Mouse (Mus musculus) ES-Bruce4 (cell line): ENCODE measurements at regions not wholly inside any gene's neighbourhood (a gene's known extent, or its start where the extent isn't known, plus 50 kb on each side); places are given as distances from the start of the nearest gene placed in this dataset.
"Not testable (repeated sequence)": the region's sequence is repeated elsewhere in the genome, so short reads cannot be mapped to it uniquely, and the experiment has no call there.

ENCODE experiments used
- H3K27ac ChIP-seq: 2 replicates; pipeline ENCODE4 v1.5.1; 2012; ENCODE audit warnings: low read length, inconsistent platforms; ENCODE audit not compliant: insufficient read depth
- H3K27me3 ChIP-seq: 2 replicates; pipeline ENCODE4 v1.6.1; 2012; ENCODE audit warnings: mild to moderate bottlenecking, low read length, inconsistent platforms; ENCODE audit not compliant: control insufficient read depth, poor library complexity, insufficient read depth, severe bottlenecking
- H3K36me3 ChIP-seq: 2 replicates; pipeline ENCODE4 v1.6.1; 2012; ENCODE audit warnings: inconsistent platforms, mild to moderate bottlenecking, low read length, moderate library complexity; ENCODE audit not compliant: control insufficient read depth, poor library complexity, insufficient read depth, severe bottlenecking
- H3K4me1 ChIP-seq: one replicate; pipeline ENCODE4 v1.8.1; 2011; ENCODE audit warnings: low read length; ENCODE audit not compliant: control insufficient read depth, insufficient read depth
- H3K4me3 ChIP-seq: 2 replicates; pipeline ENCODE4 v1.5.1; 2011; ENCODE audit warnings: low read depth, mild to moderate bottlenecking, low read length
- H3K9ac ChIP-seq: 2 replicates; pipeline ENCODE4 v1.6.1; 2012; ENCODE audit warnings: low read depth, mild to moderate bottlenecking, inconsistent platforms; ENCODE audit not compliant: poor library complexity, severe bottlenecking
- H3K9me3 ChIP-seq: replicated peaks from 2 replicates; pipeline ENCODE4 v1.6.1; 2012; ENCODE audit warnings: mild to moderate bottlenecking, low read length, inconsistent platforms; ENCODE audit not compliant: control insufficient read depth, poor library complexity, insufficient read depth, severe bottlenecking
- CTCF ChIP-seq: IDR thresholded peaks from one replicate; pipeline ENCODE4 v1.8.1; 2011; ENCODE audit warnings: low read depth, low read length
- EP300 ChIP-seq: IDR thresholded peaks from 2 replicates; pipeline ENCODE4 v1.6.1; 2011; ENCODE audit warnings: low read depth, low read length; ENCODE audit not compliant: insufficient read depth
- POLR2A ChIP-seq: IDR thresholded peaks from one replicate; pipeline ENCODE4 v1.8.1; 2011; ENCODE audit warnings: low read length; ENCODE audit not compliant: insufficient read depth

- Histone ChIP-seq H3K4me3 (no peak overlapping the region), H3K9ac (no peak overlapping the region), H3K27me3 (no peaks in the 10 kb centered on the region), H3K27ac (no peak overlapping the region), H3K4me1 (no peaks in the 10 kb centered on the region), H3K9me3 (no peaks in the 10 kb centered on the region), H3K36me3 (no peaks in the 10 kb centered on the region)
- TF ChIP-seq EP300, result no peak
- TF ChIP-seq CTCF, result no peak
- no peak for TF ChIP-seq POLR2A
These were observed 864.7 kb upstream of the Gm8797 start for GRCm38 (mm10) chr3:4885916-4886315.

DNA sequence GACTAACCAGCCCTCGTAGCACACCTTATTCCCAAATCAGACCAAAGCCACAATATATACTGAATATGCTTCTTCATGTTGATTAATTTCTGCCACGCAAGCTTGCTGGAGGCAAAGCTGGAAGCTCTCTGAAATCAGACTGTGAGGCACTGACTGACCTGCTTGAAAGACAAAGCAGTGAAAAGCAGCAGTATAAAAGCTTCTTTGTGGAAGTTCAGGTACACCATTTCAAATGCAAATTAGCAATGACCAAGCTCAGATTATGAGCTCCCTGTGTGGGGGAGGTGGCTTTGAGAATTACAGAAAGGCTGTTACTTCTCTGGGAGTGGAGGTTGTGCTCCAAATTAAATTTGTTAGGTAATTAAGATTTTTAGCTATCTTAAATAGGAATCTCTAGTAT lies 857.5 kb upstream of the Gm8797 start:
- H3K36me3 ChIP-seq, result no peaks in the 10 kb centered on the region
- H3K27me3 ChIP-seq, result no peaks in the 10 kb centered on the region
- no peaks in the 10 kb centered on the region for H3K4me1 ChIP-seq
- no peak overlapping the region for H3K4me3 ChIP-seq
- H3K27ac ChIP-seq, result no peak overlapping the region
- TF ChIP-seq CTCF (no peak), EP300 (no peak)
- H3K9me3 ChIP-seq, result peaks cover 7% of the 10 kb centered on the region
- H3K9ac ChIP-seq, result no peak overlapping the region

DNA sequence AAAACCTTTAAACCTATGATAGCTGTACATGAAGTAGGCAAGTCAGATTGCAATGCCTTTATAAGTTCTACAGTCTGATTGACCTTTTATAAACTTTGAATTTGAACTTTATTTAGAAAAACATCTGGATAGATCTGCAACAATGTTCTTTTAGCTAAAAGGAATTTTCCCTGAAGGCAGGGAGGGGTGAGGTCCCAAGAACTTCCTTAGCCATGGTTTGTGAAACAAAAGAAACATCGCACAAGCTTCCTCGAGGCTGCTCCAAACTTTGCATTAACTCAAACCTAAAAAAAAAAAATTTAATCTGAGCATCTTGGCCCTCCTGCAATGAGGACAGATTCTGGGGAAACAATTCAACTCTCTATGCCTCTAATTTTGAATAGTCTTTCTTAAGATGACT lies 854.8 kb upstream of the Gm8797 start:
- TF ChIP-seq POLR2A (no peak), CTCF (no peak), EP300 (no peak)
- Histone ChIP-seq H3K9me3 (peaks cover 7% of the 10 kb centered on the region), H3K4me3 (no peak overlapping the region), H3K27ac (no peak overlapping the region), H3K9ac (no peak overlapping the region), H3K27me3 (no peaks in the 10 kb centered on the region), H3K36me3 (no peaks in the 10 kb centered on the region), H3K4me1 (no peaks in the 10 kb centered on the region)

DNA sequence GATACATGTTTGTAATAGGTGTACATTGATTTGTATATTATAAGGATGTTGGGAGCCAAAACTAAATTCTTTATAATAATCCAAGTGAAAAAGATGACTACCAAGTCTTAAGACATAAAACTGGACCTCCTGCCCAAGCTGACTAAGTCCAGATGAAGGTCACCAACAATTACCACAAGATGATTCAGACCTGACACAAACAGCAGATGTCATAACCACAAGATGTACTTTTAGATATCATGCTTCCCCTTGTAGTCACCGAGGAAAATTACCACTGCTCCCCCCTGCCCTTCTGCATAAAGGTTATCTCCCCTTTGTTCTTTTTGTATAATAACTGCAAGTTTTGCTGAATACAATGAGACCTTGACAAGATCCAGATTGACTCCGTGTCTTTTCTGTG lies 843.0 kb upstream of the Gm8797 start:
- H3K36me3 ChIP-seq, H3K27me3 ChIP-seq, H3K27ac ChIP-seq, H3K9me3 ChIP-seq, H3K9ac ChIP-seq, H3K4me1 ChIP-seq, H3K4me3 ChIP-seq: not testable (repeated sequence)

DNA sequence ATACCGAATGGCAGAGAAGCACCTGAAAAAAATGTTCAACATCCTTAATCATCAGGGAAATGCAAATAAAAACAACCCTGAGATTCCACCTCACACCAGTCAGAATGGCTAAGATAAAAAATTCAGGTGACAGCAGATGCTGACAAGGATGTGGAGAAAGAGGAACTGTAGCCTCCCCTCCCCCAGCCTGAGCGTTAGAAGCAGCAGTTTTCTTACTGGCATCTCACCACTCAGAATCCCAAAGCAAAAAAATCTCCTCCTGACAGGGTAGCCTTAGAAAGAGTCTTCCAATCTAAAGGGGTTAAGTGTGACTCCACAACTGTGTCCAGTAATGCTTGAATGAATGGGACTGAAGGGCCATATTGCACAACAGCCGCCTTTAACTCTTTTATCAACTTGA lies 819.9 kb upstream of the Gm8797 start:
- not testable (repeated sequence) for H3K27me3 ChIP-seq, H3K36me3 ChIP-seq, H3K4me1 ChIP-seq, H3K4me3 ChIP-seq, H3K27ac ChIP-seq, H3K9ac ChIP-seq, H3K9me3 ChIP-seq

- Histone ChIP-seq H3K4me3 (no peak overlapping the region), H3K27ac (no peak overlapping the region), H3K4me1 (no peaks in the 10 kb centered on the region), H3K27me3 (no peaks in the 10 kb centered on the region), H3K36me3 (no peaks in the 10 kb centered on the region), H3K9ac (no peak overlapping the region), H3K9me3 (no peaks in the 10 kb centered on the region)
- TF ChIP-seq CTCF (no peak), POLR2A (no peak), EP300 (no peak)
These were observed 779.1 kb upstream of the Gm8797 start for GRCm38 (mm10) chr3:4971496-4971895.

- Histone ChIP-seq H3K4me1 (no peaks in the 10 kb centered on the region), H3K36me3 (no peaks in the 10 kb centered on the region), H3K27me3 (no peaks in the 10 kb centered on the region), H3K4me3 (no peak overlapping the region), H3K27ac (no peak overlapping the region), H3K9me3 (no peaks in the 10 kb centered on the region), H3K9ac (no peak overlapping the region)
- TF ChIP-seq EP300, result no peak
- TF ChIP-seq CTCF, result no peak
- TF ChIP-seq POLR2A, result no peak
These were observed 777.3 kb upstream of the Gm8797 start for GRCm38 (mm10) chr3:4973278-4973677.
